Mouse (Mus musculus) right cerebral cortex, postnatal 10 days (tissue): ENCODE results near the gene Atp5j2.
"Not testable (repeated sequence)": the region's sequence is repeated elsewhere in the genome, so short reads cannot be mapped to it uniquely, and the experiment has no call there.

Source experiments
- DNase-seq, 2 experiments: peaks; one replicate each; pipeline ENCODE4 v3.0.0; 2021; ENCODE audit warnings: low spot score in 2 of 2

Gene Atp5j2

DNA sequence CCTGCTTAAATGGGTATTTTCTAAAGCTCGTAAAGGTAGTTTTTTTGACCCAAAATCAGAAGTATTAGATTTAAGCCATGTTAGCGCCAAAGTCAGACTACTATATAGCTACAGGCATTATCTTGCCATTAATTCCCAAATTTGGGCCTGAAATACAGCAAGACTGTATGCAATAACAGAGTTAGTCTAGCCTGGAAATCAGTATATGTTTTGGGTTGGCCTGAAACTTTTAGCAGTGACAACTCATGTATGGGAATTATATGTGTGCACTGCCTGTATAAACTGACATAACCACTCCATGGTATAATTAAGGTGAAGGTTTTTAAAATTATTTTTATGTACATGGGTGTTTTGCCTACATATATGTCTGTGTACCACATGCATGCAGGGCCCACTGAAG lies at the start of gene Atp5j2:
Gene Atp5j2, minus strand, starts transcription at position 101 of the 400 bp plus-strand sequence.
- DNase-seq, result no peak

DNA sequence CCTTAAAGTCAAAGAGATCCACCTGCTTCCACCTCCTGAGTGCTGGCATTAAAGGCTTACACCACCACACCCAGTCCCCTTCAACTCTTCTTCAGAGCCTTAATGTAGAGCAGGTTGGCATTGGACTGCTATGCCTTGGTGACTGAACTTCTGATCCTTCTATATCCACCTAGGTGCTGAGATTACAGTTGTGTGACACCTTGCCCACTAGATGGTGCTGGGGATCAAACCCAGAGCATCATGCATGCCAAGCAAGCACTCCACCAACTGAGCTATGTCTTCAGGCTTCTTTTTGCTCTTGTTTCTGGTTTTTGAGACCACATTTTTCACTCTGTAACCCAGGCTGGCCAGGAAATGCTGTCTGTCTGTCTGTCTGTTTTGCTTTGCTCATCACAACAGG lies 42.8 kb upstream of the Atp5j2 start:
- DNase-seq, result peak in 1 of 2 experiments; percentile 38

DNA sequence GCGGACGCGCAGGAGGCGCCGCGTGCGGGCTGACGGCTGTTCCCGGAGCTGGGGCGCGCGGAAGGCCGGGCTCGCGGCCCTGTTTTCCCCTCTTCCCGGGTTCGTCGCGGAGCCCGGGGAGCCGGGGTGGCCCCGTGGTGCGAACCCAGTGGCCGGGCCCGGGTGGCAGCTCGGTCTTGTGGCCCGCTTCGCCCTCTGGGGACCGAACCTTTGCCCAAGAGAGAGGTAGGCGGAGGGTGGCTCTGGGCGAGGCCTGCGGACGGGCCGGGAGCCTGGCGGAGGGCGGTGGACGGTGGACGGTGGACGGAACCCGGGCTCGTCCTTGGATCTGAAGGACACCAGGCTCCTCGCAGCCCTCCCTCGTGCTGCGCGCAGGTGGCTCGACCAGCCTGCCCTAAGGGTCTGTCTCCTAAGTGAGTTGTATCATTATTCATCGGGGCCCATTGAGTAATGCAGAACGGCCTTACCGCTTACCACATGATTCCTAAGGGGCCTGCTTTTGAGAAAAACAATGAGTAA lies 40.1 kb upstream of the Atp5j2 start:
- DNase-seq, result no peak

GRCm38 (mm10) chr5:145231367-145231871 lies 39.6 kb upstream of the Atp5j2 start, which contains the start of gene Zfp655:
Zfp655 (plus strand) TSS chr5:145231715.
- DNase-seq, result peak; percentile 98 to 99

- DNase-seq, result no peak
These were observed 38.8 kb upstream of the Atp5j2 start for GRCm38 (mm10) chr5:145230641-145231040.

GRCm38 (mm10) chr5:145229283-145229682 lies 37.4 kb upstream of the Atp5j2 start:
- DNase-seq, result not testable (repeated sequence)

- no peak for DNase-seq
These were observed 34.6 kb upstream of the Atp5j2 start for GRCm38 (mm10) chr5:145226453-145226852.

DNA sequence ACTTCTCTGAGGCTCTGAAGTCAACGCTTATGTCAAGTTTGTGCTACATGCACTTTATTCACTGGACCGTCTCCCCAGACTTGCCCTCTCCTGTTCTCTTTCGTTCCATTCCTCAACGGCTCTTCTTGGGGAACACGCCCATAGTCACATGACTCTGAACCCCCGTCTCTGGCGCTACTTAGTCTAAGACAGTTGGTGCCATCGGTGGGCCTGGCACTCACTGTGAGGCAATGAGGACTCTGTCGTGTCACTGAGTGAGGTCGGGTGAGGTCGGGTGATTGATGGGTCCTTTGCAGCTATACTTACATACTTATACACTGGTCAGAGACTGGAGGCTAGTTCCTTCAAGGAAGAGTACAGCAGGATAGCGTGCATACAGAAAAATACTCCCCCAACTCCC lies 31.5 kb upstream of the Atp5j2 start:
- DNase-seq, result no peak

DNA sequence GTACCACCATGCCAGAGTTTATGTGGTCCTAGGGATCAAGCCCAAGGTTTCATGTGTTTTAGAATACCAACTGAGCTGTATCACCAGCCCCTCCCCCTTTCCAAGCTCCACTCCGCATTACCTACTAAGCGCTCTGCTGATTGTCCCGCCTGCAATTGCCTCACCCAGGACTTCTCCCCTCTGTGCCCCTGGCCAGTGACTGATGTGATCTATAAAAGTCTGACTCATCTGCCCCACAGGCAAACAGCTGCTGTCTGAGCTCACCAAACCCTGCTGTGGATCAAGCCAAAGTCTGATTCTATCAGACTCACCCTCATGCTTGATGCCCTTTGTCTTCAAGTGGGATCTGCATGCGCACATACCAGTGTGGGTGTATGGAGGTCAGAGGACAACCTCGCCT lies 31.0 kb upstream of the Atp5j2 start:
- no peak for DNase-seq

- no peak for DNase-seq
These were observed 28.1 kb upstream of the Atp5j2 start for GRCm38 (mm10) chr5:145219981-145220380.

GRCm38 (mm10) chr5:145218671-145219070 lies 26.8 kb upstream of the Atp5j2 start:
- DNase-seq, result no peak

GRCm38 (mm10) chr5:145218206-145218605 lies 26.3 kb upstream of the Atp5j2 start:
- no peak for DNase-seq

DNA sequence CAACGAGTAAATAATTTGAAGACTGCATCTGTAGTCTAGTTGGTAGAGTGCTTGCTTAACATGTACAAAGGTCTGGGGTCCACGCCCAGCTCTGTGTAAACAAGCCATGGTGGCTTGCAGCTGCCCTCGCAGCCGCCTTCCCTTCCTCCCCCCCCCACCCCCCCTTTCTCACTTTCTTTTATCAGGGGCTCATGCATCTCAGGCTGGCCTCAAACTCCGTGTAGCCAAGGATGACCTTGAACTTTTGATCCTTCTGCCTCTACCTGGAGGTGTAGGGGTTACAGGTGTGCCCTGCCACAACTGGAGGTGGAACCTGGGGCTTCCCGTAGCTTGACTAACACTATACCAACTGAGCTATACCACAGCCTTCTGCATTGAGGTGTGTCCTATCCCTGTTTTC lies 25.9 kb upstream of the Atp5j2 start:
- DNase-seq, result no peak

DNA sequence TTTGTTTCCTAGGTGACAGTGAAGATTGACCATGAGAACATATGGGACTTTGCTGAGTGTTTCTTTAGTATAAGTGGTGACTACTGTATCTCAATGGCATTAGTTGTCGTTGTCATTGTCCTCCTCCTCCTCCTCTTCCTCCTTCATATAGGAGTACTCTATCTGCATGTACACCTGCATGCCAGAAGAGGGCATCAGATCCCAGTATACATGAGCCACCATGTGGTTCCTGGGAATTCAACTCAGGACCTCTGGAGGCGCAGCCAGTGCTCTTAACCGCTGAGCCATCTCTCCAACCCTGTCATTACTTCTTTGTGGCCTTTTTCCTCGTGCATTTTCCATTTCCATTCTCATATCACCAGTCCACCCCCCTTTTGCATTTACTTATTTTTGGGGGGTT lies 22.8 kb upstream of the Atp5j2 start:
- no peak for DNase-seq

DNA sequence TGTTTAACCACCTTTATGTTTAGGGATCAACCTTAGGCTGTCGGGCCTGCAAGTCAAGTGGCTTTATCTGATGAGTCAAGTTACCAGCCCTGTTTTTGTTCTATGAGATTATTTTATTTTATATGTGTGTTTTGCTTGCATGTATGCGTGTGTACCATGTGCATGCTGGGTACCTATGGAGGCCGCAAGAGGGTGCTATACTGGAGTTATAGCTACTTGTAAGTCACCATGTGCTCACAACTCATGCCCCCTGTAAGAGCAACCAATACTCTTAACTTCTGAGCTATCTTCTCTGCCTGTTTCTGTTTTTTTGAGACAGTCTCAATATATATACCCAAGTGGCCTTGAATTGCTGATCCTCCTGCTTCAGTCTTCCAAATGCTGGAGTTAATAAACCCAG lies 21.6 kb upstream of the Atp5j2 start:
- DNase-seq, result no peak

DNA sequence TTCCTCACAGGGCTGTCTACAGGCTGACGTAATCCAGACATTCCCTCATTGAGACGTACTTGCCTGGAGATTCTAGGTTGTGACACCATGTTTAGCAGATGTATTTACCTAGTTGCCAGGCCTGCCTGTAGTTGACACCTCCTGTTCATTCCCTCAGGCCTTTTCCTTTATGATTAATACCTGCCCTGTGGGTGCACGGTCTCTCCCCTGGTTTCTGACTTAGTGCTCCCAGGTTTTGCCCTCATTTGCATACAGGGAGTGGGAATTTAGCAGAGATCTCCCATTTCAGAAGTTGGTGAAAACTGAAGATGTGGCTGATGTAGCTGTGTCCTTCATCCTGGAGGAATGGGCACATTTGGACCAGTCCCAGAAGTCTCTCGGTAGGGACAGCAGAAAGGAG lies 20.4 kb upstream of the Atp5j2 start:
- no peak for DNase-seq

DNA sequence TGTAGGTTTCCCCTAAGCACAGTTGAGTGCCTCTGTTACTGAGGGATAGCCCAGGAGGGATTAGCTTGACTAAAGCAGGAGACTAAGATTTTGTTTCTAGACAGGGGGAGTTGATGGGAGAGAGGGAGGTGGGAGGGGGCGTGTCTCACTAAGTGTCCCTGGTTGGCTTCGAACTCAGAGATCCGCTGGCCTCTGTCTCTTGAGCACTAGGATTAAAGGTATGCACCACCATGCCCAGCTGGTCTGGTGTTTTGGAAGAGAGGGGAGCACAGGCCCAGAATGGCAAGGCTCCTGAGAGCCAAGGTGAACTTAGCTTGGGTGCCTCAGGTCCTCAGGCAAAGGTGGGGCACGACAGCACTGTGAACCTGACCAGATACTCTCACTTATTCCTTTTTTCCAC lies 19.5 kb upstream of the Atp5j2 start:
- no peak for DNase-seq

DNA sequence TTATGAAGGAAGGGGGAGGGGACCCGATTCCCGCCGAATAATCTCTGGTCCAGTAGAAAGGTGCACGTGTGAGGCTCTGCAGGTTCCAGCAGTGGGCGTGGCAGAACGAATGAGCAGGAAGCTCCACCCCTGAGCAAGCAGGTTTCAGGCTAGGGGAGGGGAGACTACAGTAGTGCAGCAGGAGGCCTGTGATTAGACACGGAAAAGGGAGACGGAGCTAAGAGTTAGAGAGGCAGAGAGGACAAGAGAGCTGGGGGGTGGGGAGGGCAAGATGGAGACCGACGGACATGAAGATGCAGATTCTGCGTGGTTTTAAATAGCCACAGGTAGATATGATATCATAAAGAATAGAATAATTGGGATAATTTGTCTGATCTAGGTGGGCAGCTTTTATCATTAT lies 16.5 kb upstream of the Atp5j2 start:
- DNase-seq, result not testable (repeated sequence)

DNA sequence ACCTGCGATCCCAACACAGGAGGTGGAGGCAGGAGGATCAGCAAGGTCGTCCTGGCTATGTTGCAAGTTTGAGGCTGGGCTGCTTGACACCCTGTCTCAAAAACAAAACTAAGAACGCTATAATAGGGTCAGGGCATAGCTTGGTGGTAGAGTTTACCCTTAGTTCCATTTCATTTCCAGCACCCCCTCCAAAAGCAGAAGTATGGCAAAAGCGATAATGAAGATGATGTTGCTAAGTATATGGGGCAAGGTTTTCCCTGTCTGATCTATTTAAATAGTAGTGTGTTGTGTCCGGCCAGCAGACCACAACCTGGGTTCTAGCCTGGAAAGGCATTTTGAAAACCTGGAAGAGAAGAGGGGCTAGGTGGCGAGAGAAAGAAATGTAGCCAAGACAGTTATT lies 16.1 kb upstream of the Atp5j2 start:
- DNase-seq, result no peak

DNA sequence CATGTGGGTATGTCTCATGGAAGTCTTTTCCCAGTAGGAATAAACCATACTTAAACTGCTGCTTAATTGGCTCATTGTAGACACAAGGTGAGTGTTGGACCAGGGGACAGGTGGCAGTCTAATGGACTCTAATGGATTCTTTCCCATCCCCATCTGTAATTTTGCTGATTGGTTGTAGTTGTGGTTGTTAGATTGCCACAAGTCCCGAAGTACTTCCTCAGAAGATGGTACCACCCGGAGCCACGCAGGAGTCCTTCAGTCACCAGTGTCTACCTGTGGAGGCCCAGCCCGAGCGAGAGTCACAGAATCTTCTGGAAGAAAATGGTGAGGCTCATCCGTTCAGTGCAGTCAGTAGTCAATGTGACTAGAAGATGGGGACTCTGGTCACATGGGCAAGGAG lies 15.5 kb upstream of the Atp5j2 start:
- no peak for DNase-seq

GRCm38 (mm10) chr5:145205041-145205440 lies 13.2 kb upstream of the Atp5j2 start:
- DNase-seq, result no peak

DNA sequence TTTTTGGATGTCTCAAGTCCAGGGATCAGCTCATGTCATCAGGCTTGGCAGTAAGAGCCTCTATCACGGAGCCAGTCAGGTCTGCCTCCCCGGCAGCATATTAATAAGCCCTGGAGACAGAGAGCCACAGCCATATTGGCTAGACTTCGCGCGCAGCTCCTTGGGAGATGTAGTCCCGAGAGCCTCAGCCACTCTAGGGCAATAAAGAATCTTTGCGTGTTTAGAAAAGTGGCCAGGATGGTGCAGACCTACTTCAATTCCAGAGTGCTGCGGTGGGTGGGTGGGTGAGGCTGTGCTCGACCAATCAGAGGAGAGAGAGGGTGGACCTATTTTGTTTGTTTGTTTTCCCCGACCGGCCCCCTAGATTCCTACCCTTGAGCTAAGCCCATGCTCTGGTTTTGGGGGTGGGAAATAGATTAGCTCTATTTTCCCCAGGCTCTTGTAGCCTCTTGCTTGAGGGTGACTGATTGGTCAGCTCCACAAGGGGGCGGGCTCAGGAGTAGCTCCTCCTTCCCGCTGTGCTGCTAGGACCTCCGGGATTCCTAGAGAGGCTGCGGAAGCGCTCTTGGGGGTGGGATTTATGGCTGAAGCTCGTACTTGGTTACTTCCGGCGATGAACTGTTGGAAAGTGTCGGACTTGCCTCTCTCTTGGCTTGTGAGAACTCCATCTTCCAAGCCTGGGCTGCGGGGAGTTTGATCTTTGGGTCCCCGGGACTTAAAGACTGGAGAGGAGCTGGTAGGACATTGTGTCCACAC lies 12.3 kb upstream of the Atp5j2 start, which contains the start of gene Zkscan5:
Gene Zkscan5, plus strand, starts transcription at position 627 of the 756 bp plus-strand sequence.
- peak; percentile 99 for DNase-seq

- DNase-seq, result no peak
These were observed 10.6 kb upstream of the Atp5j2 start for GRCm38 (mm10) chr5:145202446-145202845.
